Mouse (Mus musculus) C2C12 (cell line): ENCODE data around the gene Cdc7. TPM values are rescaled to one million over a fixed set of nuclear protein-coding genes. Genes with fewer than 3 reads are reported as not detected.

Experiments
- H3K27me3 ChIP-seq: one replicate; pipeline ENCODE4 v1.6.1; 2011; ENCODE audit not compliant: control insufficient read depth, insufficient read depth, insufficient read length
- H3K36me3 ChIP-seq: one replicate; pipeline ENCODE4 v1.6.1; 2011; ENCODE audit not compliant: control insufficient read depth, insufficient read depth
- H3K4me3 ChIP-seq: one replicate; pipeline ENCODE4 v1.5.1; 2011; ENCODE audit warnings: mild to moderate bottlenecking, control low read depth; ENCODE audit not compliant: poor library complexity, insufficient read depth, severe bottlenecking
- H3K79me2 ChIP-seq: one replicate; pipeline ENCODE4 v1.6.1; 2011; ENCODE audit not compliant: control insufficient read depth, insufficient read depth
- H3K79me3 ChIP-seq: one replicate; pipeline ENCODE4 v1.6.1; 2011; ENCODE audit warnings: low read depth, control low read depth
- H3ac ChIP-seq: one replicate; pipeline ENCODE3; 2011; ENCODE audit warnings: low read depth; ENCODE audit not compliant: control insufficient read depth, insufficient read length
- CEBPB ChIP-seq: IDR thresholded peaks from one replicate; pipeline ENCODE4 v1.6.1; 2011; ENCODE audit warnings: low read depth, mild to moderate bottlenecking, control low read depth, moderate library complexity
- CTCF ChIP-seq: IDR thresholded peaks from one replicate; pipeline ENCODE4 v1.5.1; 2011; ENCODE audit not compliant: control insufficient read depth, insufficient read depth, insufficient read length
- FOSL1 ChIP-seq: IDR thresholded peaks from one replicate; pipeline ENCODE4 v1.8.0; 2011; ENCODE audit warnings: mild to moderate bottlenecking, low read length; ENCODE audit not compliant: poor library complexity, insufficient read depth, severe bottlenecking
- MAX ChIP-seq: IDR thresholded peaks from one replicate; pipeline ENCODE4 v1.6.1; 2011; ENCODE audit warnings: mild to moderate bottlenecking, control low read depth
- MYOD1 ChIP-seq: IDR thresholded peaks from one replicate; pipeline ENCODE4 v1.6.1; 2011; ENCODE audit warnings: low read depth; ENCODE audit not compliant: control insufficient read depth, insufficient read length
- MYOG ChIP-seq: IDR thresholded peaks from one replicate; pipeline ENCODE4 v1.6.1; 2011; ENCODE audit not compliant: control insufficient read depth, insufficient read length; ENCODE audit errors: extremely low read depth
- USF1 ChIP-seq: IDR thresholded peaks from one replicate; pipeline ENCODE4 v1.6.1; 2011; ENCODE audit warnings: low read depth, mild to moderate bottlenecking, control low read depth, moderate library complexity
- polyA plus RNA-seq: library from polyadenylated mRNA; unstranded; fragments of >200 nt; fragmentation: generic; extraction: Trizol; gene quantifications from one replicate; pipeline ENCODE4 v1.2.1, GENCODE M21; 2012; ENCODE audit warnings: missing spikeins

The Cdc7 gene
- polyA plus RNA-seq, 1 experiment = 5.5 TPM

DNA sequence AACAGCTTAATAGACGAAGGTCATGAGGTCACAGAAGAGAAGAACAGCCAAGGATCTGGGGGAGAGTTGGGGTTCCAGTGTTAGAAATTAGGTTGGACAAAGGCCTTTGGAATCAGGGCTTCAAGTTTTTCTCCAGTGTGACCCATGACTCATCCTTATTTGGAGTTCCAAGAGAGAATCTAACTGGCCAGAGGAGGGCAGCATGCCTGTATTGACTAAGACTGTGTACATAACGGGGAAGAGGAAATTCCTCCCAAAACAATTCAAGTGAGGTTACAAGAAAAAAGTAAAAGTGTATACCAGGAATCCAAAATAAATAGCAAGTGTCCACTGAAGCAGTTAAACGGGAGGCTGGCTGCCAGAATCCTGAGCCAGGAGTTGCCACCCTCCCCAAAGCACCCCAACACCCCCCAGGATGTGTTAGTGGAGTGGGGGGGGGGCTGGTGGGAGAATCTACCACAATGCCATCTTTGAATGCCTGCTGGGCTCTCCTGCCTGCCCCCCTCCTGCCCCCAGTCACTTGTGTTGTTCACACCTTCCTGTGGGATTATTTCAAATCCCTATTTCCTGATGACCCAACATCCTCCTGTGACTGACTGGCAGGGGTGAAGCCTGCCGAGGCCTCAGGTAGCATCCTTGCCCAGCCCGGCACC lies 31.9 kb downstream of the Cdc7 start:
- TF ChIP-seq CTCF (no peak), MAX (no peak), MYOD1 (no peak), USF1 (no peak), CEBPB (no peak), MYOG (no peak), FOSL1 (no peak)
- Histone ChIP-seq H3K79me2 (no peaks in the 10 kb centered on the region), H3K36me3 (no peaks in the 10 kb centered on the region), H3K27me3 (peaks cover 12% of the 10 kb centered on the region), H3K79me3 (no peaks in the 10 kb centered on the region), H3K4me3 (no peak overlapping the region), H3ac (no peak overlapping the region)

DNA sequence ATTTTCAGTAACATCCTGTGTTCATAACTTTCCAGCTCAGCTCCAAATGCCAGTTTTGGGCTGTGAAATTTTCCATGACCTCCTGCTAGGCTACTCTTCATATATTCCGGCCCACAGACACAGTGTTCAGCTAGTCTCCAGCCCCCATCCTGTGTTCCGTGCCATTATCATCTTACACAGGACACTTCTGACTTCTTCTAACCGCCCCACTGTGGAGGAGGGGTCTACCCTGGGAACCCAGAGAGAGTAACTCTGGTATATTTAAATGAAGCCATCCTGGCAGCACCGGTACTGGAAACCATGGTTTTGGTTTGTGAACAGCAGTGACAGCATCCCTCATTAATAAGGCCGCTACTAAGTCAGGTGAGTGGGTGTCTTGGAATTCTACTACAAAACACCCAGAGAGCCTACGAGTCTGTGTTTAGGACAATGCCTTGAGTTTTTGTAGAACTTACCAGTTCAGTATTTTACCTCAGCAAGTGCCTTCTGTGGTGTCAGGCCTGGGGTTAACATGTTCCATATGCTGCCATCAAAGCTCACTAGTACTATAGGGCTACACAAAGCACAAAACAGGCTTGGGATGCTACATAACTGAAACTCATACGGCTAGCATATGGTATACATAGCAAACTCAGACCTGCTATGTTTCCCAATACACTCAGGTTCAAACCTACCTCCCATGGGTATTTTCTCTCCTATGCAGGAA lies 32.6 kb downstream of the Cdc7 start:
- Histone ChIP-seq H3K79me2 (no peaks in the 10 kb centered on the region), H3K36me3 (no peaks in the 10 kb centered on the region), H3ac (no peak overlapping the region), H3K79me3 (no peaks in the 10 kb centered on the region), H3K4me3 (no peak overlapping the region), H3K27me3 (peaks cover 18% of the 10 kb centered on the region)
- TF ChIP-seq CEBPB (no peak), MYOD1 (no peak), CTCF (no peak), MAX (no peak), USF1 (no peak), MYOG (no peak), FOSL1 (no peak)

DNA sequence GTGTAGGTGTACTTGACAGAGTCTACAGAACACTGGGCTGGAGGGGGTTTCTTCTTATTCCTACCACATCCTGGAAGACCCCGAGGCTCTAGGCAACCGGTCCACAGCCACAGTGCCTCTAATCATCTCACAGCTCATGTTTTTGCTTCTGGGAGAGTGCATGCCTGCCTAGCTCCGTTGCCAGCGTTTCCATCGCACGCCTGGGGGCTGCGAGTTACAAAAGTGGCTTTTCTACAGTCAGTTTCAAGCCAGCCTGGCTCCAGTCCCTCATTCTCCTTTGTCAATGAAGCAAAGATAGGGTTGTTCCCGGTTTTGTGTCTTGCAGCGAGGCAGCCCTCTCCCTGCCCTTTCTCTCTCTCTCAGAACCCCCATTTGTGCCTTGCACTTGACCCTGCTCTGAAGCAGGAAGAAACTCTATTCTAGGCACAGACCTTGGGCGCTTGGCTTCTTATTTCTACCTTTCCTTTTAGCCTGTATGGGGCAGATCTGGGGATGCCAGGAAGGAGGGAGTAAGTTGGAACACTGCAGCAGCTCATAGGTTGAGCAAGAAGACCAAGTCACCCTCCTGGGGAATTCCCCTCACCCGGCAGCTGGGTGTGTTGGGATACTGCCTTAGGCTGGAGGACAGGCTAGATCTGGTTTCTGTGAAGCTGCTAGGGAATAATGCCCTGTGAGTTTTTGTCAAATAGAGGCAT lies 37.4 kb downstream of the Cdc7 start:
- Histone ChIP-seq H3K27me3 (peaks cover 25% of the 10 kb centered on the region), H3ac (no peak overlapping the region), H3K36me3 (no peaks in the 10 kb centered on the region), H3K4me3 (no peak overlapping the region), H3K79me2 (no peaks in the 10 kb centered on the region), H3K79me3 (no peaks in the 10 kb centered on the region)
- no peak for TF ChIP-seq CTCF
- no peak for TF ChIP-seq FOSL1

DNA sequence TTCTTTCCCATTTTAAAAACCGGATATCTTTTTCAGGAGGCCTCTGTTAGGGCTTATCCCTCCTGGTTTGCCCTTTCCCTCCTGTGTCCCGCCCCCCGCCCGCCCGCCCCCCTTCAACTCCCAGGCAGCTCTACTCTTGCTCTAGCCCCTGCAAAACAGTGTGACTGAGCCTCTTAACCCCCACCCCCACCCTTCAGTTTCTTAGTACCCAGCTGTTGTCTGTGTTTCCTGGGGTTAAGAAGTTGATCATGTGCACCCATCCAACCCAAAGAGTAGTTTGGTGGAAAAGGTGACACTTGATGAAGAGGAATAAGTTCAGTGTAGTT lies 37.9 kb downstream of the Cdc7 start:
- Histone ChIP-seq H3ac (no peak overlapping the region), H3K27me3 (peaks cover 25% of the 10 kb centered on the region), H3K79me3 (no peaks in the 10 kb centered on the region), H3K4me3 (no peak overlapping the region), H3K79me2 (no peaks in the 10 kb centered on the region), H3K36me3 (no peaks in the 10 kb centered on the region)
- no peak for TF ChIP-seq MAX
- no peak for TF ChIP-seq MYOD1
- no peak for TF ChIP-seq CTCF
- no peak for TF ChIP-seq MYOG
- no peak for TF ChIP-seq CEBPB
- TF ChIP-seq FOSL1 = no peak
- TF ChIP-seq USF1 = no peak

DNA sequence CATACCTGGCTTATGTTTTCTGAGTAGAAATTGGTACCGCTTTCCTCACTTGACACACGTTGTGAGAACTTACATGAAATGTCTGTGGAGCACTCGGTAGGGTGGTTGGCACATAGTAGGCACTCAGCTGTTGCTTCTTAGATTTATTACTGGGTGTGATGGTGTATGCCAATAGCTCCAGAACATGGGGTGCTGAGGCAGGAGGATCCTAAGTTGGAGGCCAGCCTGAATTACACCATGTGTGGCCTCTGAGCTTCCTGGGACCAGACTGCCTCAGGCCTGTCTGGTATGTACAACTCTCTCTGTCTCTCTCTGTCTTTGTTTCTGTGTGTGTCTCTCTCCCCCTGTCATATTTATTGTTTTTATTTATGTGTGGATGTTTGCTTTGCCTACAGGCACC lies 45.6 kb downstream of the Cdc7 start:
- TF ChIP-seq USF1 (no peak), MYOG (no peak), MYOD1 (no peak), FOSL1 (no peak)
- Histone ChIP-seq H3K36me3 (no peaks in the 10 kb centered on the region), H3ac (no peak overlapping the region), H3K79me3 (no peaks in the 10 kb centered on the region), H3K4me3 (no peak overlapping the region), H3K79me2 (no peaks in the 10 kb centered on the region), H3K27me3 (peaks cover 6% of the 10 kb centered on the region)

DNA sequence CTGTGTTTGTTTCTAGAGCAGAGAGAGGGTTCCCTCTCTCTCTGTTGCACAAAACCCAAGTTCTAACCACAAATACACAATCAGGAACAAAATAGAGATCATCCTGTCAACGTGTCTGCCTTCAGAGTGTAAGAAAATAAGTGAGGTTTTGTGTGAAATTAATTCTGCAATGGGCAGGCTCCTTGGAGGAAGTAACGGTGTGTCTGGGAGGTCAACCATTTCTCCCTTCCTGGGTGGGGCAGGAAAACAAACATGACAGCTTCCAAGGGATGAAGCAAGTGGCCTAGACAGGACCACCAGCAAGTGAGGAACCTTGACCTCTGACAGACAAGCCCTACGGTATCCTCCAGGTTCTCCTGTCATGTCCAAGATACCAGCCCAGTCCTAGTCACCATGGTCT lies 46.2 kb downstream of the Cdc7 start:
- Histone ChIP-seq H3K27me3 (peaks cover 6% of the 10 kb centered on the region), H3K79me3 (no peaks in the 10 kb centered on the region), H3K4me3 (no peak overlapping the region), H3K36me3 (no peaks in the 10 kb centered on the region), H3K79me2 (no peaks in the 10 kb centered on the region), H3ac (no peak overlapping the region)
- TF ChIP-seq CEBPB = no peak
- TF ChIP-seq FOSL1 = no peak
- no peak for TF ChIP-seq MYOD1
- no peak for TF ChIP-seq MAX
- no peak for TF ChIP-seq CTCF
- no peak for TF ChIP-seq USF1
- TF ChIP-seq MYOG = no peak
